Mouse (Mus musculus) embryonic facial prominence, embryonic 11.5 days (tissue): ENCODE measurements around the gene Patj. TPM values are rescaled to one million over a fixed set of nuclear protein-coding genes. Genes with fewer than 3 reads are reported as not detected.
A peak's percentile ranks its signal among the peaks of the same experiment; 100 is the strongest.

Experiments used
- ATAC-seq: fragments of 200-750 bp; cut with Nextera tagmentation; replicated peaks from 2 replicates; pipeline ENCODE4 v1.8.0; 2017; ENCODE audit warnings: low read depth; ENCODE audit not compliant: insufficient number of reproducible peaks, low FRiP score, low TSS enrichment
- DNase-seq: peaks from one replicate; pipeline ENCODE4 v3.0.0-alpha.2; 2015; ENCODE audit warnings: low spot score
- H3K27ac ChIP-seq: fragments of 300-500 bp; sonication (generic); replicated peaks from 2 replicates; pipeline ENCODE4 v1.5.1; 2014; ENCODE audit warnings: mild to moderate bottlenecking, low read depth, low read length, control low read depth
- H3K27me3 ChIP-seq: fragments of 300-500 bp; sonication (generic); 2 replicates; pipeline ENCODE4 v1.6.1; 2014; ENCODE audit warnings: mild to moderate bottlenecking, low read length, moderate library complexity, mixed read lengths; ENCODE audit not compliant: control insufficient read depth, insufficient read depth
- H3K36me3 ChIP-seq: fragments of 300-500 bp; sonication (generic); replicated peaks from 2 replicates; pipeline ENCODE4 v1.6.1; 2014; ENCODE audit warnings: low read depth, mild to moderate bottlenecking, low read length, moderate library complexity, mixed read lengths; ENCODE audit not compliant: control insufficient read depth, insufficient read depth
- H3K4me1 ChIP-seq: fragments of 300-500 bp; sonication (generic); 2 replicates; pipeline ENCODE4 v1.6.1; 2014; ENCODE audit warnings: low read length, mixed read lengths; ENCODE audit not compliant: control insufficient read depth, insufficient read depth
- H3K4me2 ChIP-seq: fragments of 300-500 bp; sonication (generic); 2 replicates; pipeline ENCODE4 v1.6.1; 2014; ENCODE audit warnings: low read depth, mild to moderate bottlenecking, control low read depth, low read length, moderate library complexity
- H3K4me3 ChIP-seq: fragments of 300-500 bp; sonication (generic); 2 replicates; pipeline ENCODE4 v1.5.1; 2014; ENCODE audit warnings: low read depth, low read length, control low read depth
- H3K9ac ChIP-seq: fragments of 300-500 bp; sonication (generic); replicated peaks from 2 replicates; pipeline ENCODE4 v1.6.1; 2014; ENCODE audit warnings: mild to moderate bottlenecking, control low read depth, low read length
- H3K9me3 ChIP-seq: fragments of 300-500 bp; sonication (generic); replicated peaks from 2 replicates; pipeline ENCODE4 v1.6.1; 2016; ENCODE audit warnings: mild to moderate bottlenecking, low read length, inconsistent platforms, mixed read lengths; ENCODE audit not compliant: control insufficient read depth
- WGBS: fragments of 180-500 bp; shearing (Covaris S2); extraction: QIAGEN DNeasy Blood & Tissue Kit; methylation state at CpG from one replicate; pipeline ENCODE4 v1.1.7; 2014; 5-methylcytosine and 5-hydroxymethylcytosine counted together
- microRNA-seq: library from miRNA; unstranded; fragments of <30 nt; microRNA quantifications from one replicate; pipeline ENCODE4, GENCODE M21; 2016; ENCODE audit warnings: borderline number of aligned reads
- polyA plus RNA-seq: library from polyadenylated mRNA; unstranded; fragments of >200 nt; fragmentation: Nextera tagmentation; extraction: Ambion mirVana; gene quantifications from 2 replicates; pipeline ENCODE4 v1.2.1, GENCODE M21; 2014

The Patj gene
- polyA plus RNA-seq, 1 experiment from 2014 or later, result 13.2 TPM

GRCm38 (mm10) chr4:98756141-98756540 is 360.6 kb downstream of the Patj start:
- WGBS, result 24% methylated on average over 11 of the region's 11 CpGs
- H3K4me2 ChIP-seq, result no peak overlapping the region
- peaks cover 4% of the 10 kb centered on the region; the same call in 1 of the 2 replicates for H3K36me3 ChIP-seq
- no peaks in the 10 kb centered on the region for H3K9me3 ChIP-seq
- peak; percentile 21 for DNase-seq
- no peak overlapping the region for H3K4me3 ChIP-seq
- peak; percentile 45; the same call in 1 of the 2 replicates for ATAC-seq
- H3K9ac ChIP-seq, result no peak overlapping the region
- no peaks in the 10 kb centered on the region for H3K27me3 ChIP-seq
- no peak overlapping the region for H3K27ac ChIP-seq
- no peaks in the 10 kb centered on the region for H3K4me1 ChIP-seq

DNA sequence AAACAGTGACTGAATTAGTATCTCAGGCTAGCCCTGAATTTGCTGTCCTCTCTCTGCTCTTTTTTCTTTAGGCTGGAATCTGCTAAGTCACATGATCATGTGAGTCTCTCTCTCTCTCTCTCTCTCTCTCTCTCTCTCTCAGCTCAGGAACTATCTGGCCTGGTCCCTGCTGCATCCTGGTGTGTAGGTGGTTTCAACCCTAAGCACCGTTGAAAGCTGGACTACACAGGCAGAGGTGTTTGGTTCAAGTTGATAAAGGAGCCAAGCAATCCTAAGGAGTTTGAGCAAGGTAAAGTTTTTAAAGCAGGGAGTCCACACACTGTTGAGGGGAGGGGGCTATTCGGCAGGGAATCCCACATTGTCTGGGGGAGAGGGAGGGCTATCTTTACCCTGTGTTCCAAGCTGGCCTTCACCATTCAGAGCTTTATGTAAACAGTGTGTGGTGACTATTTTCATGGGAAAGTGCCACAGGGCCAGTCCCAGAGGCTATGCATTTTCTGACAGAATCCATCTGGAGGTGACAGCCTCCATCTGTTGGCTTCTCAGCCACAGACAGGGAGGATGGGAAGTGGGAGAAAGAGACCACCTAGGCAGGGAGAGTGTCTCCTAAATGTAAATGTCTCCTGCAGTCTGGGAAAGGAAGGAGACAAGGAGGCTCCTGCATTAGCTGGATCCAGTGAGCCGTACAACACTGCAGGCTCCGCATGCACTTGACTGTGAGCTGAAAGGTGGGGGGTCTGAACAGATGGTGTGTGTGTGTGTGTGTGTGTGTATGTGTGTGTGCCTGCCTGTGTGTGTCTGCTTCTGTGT is 362.6 kb downstream of the Patj start:
- ATAC-seq (peak; percentile 42; the same call in 1 of the 2 replicates), DNase-seq (no peak)
- Histone ChIP-seq H3K4me2 (no peak overlapping the region), H3K27me3 (no peaks in the 10 kb centered on the region), H3K27ac (no peak overlapping the region), H3K9ac (no peak overlapping the region), H3K4me3 (no peak overlapping the region), H3K4me1 (no peaks in the 10 kb centered on the region), H3K9me3 (no peaks in the 10 kb centered on the region), H3K36me3 (peaks cover 4% of the 10 kb centered on the region; the same call in 1 of the 2 replicates)
- 55% methylated on average over 4 of the region's 4 CpGs for WGBS

DNA sequence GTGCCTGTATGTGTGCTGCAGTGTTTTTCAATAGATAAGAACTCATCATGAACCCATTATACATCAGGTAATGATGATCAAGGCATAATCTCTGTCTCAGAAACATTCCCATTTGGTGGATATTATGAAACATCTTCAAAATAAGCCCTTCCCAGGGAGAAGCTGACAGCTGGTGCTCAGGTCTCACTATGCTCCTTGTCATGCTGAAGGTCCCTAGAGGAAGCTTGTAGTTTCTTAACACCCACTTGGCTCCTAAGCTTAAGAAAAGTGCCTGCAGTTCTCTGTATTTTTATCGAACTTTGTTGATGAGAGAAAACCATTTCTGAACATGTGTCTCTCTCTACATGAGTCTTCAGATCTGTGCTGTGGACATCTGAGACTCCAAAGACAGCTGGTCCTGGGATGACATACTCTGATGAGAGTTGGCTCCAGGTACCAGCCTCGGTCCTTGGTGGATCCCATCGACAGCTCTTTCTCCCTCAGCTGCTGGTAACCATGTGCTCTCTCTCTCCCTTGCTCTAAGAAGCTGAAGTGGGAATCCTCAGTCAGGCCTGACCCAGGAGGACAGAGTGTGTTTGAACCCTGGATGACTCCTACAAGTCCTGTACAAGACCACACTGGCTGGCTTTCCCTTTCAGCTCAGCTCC is 363.4 kb downstream of the Patj start:
- Histone ChIP-seq H3K36me3 (peaks cover 4% of the 10 kb centered on the region; the same call in 1 of the 2 replicates), H3K27me3 (no peaks in the 10 kb centered on the region), H3K9me3 (no peaks in the 10 kb centered on the region), H3K4me2 (no peak overlapping the region), H3K4me1 (no peaks in the 10 kb centered on the region), H3K27ac (no peak overlapping the region), H3K9ac (no peak overlapping the region), H3K4me3 (no peak overlapping the region)
- DNase-seq (no peak), ATAC-seq (0 out of 2 replicates have a peak, but pooled peaks have one; percentile 54)
- WGBS, result 77% methylated on average over 3 of the region's 3 CpGs

DNA sequence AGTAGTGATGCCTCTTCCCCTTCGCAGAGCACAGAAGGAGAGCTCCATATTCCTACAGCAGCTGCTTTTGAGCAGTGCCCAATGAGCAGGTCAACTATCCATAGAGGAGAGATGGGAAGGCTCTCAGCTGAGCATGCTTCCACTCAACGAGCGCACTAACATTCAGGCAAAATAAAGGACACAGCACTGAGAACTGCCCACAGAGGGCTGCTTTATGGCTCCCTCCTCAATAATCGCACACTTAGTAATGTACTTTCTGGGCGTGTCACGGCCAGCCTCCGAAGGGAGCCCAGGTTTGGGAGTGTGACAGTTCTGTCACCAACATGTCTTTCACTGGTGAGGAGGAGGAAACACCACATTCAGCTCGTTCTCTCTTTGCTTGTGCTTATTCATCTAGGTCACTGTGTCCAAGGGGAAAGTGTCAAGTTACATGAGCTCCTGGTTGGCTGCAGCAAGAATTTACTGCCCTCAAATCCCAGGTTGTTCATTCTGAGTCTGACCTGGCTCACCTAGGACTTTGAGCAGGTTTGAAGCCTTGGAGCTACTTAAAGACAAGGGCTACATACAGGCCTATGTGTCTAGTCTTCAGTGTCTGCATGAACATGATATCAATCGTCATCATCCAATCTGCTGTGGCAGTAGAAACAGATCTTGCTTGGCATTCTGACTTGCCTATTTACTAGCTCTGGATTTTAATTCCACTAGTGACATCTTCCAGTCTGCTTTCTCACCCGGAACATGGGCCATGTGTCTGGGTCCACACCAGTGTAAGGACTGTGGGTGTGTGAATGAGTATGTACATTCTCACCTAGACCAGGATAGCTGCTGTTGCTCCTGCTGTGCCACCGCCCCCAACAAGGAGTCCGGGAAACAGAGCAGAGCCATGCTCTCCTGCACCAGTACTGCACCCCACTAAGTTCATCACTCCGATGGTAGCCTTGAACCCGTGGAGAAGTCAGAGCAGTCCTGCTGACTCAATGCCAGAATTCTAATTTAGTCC is 371.8 kb downstream of the Patj start:
- Histone ChIP-seq H3K36me3 (no peaks in the 10 kb centered on the region; the same call in none of the 2 replicates), H3K27me3 (no peaks in the 10 kb centered on the region)

More for the DNA sequence above, 371.8 kb downstream of the Patj start:
- H3K4me3 ChIP-seq, result no peak overlapping the region
- H3K4me2 ChIP-seq, result no peak overlapping the region
- H3K4me1 ChIP-seq, result no peaks in the 10 kb centered on the region
- no peak overlapping the region for H3K9ac ChIP-seq
- WGBS, result 78% methylated on average over 14 of the region's 14 CpGs
- DNase-seq (no peak), ATAC-seq (no peak)
- H3K9me3 ChIP-seq, result no peaks in the 10 kb centered on the region
- H3K27ac ChIP-seq, result no peak overlapping the region

Small RNA genes lying within 50 kb of the gene (microRNA-seq; reads per million reads assigned to microRNA genes)
- not detected for gene Gm22625
- gene Gm26154, result not detected

Other genes with a start within 250 kb of the Patj start
- 86.9 and 101 TPM in 2 replicates for gene Tm2d1, start 12.5 kb upstream of the Patj start, polyA plus RNA-seq